Mouse (Mus musculus) stomach, postnatal 0 days (tissue): Measurements from ENCODE around the gene Kras. TPM values are rescaled to one million over a fixed set of nuclear protein-coding genes. Genes with fewer than 3 reads are reported as not detected.

ENCODE experiments used
- ATAC-seq: fragments of 200-750 bp; cut with Nextera tagmentation; 2 replicates; pipeline ENCODE4 v1.8.0; 2017; ENCODE audit not compliant: low FRiP score, low TSS enrichment
- DNase-seq: peaks from one replicate; pipeline ENCODE4 v3.0.0-alpha.2; 2016; ENCODE audit warnings: low spot score
- H3K27ac ChIP-seq: fragments of 300-500 bp; sonication (generic); replicated peaks from 2 replicates; pipeline ENCODE4 v1.5.1; 2014; ENCODE audit warnings: mild to moderate bottlenecking, control low read depth
- H3K27me3 ChIP-seq: fragments of 300-500 bp; sonication (generic); 2 replicates; pipeline ENCODE4 v1.6.1; 2014; ENCODE audit warnings: low read length; ENCODE audit not compliant: control insufficient read depth, insufficient read depth
- H3K36me3 ChIP-seq: fragments of 300-500 bp; sonication (generic); 2 replicates; pipeline ENCODE4 v1.6.1; 2014; ENCODE audit warnings: low read length, mixed read lengths; ENCODE audit not compliant: control insufficient read depth, insufficient read depth
- H3K4me1 ChIP-seq: fragments of 300-500 bp; sonication (generic); replicated peaks from 2 replicates; pipeline ENCODE4 v1.6.1; 2014; ENCODE audit warnings: antibody characterized with exemption; ENCODE audit not compliant: control insufficient read depth, insufficient read depth
- H3K4me2 ChIP-seq: fragments of 300-500 bp; sonication (generic); replicated peaks from 2 replicates; pipeline ENCODE4 v1.6.1; 2014; ENCODE audit warnings: low read depth, mild to moderate bottlenecking, control low read depth, moderate library complexity
- H3K4me3 ChIP-seq: fragments of 300-500 bp; sonication (generic); 2 replicates; pipeline ENCODE4 v1.5.1; 2014; ENCODE audit warnings: low read depth, low read length, control low read depth
- H3K9ac ChIP-seq: fragments of 300-500 bp; sonication (generic); 2 replicates; pipeline ENCODE4 v1.6.1; 2014; ENCODE audit warnings: mild to moderate bottlenecking, low read length, control low read depth, mixed read lengths
- H3K9me3 ChIP-seq: fragments of 300-500 bp; sonication (generic); 2 replicates; pipeline ENCODE4 v1.6.1; 2016; ENCODE audit warnings: low read length; ENCODE audit not compliant: control insufficient read depth
- CTCF ChIP-seq: IDR thresholded peaks from 2 replicates; pipeline ENCODE4 v1.5.1; 2016; ENCODE audit warnings: antibody characterized with exemption, low read depth, mild to moderate bottlenecking, moderate library complexity
- EP300 ChIP-seq: optimal IDR thresholded peaks from 2 replicates; pipeline ENCODE3; 2016; ENCODE audit warnings: antibody characterized with exemption
- WGBS: fragments of 180-500 bp; shearing (Covaris S2); extraction: QIAGEN DNeasy Blood & Tissue Kit; methylation state at CpG from one replicate; pipeline ENCODE4 v1.1.7; 2014; 5-methylcytosine and 5-hydroxymethylcytosine counted together
- polyA plus RNA-seq: library from polyadenylated mRNA; unstranded; fragments of >200 nt; fragmentation: Nextera tagmentation; extraction: Ambion mirVana; gene quantifications from 2 replicates; pipeline ENCODE4 v1.2.1, GENCODE M21; 2015

The Kras gene
- polyA plus RNA-seq, 1 experiment from 2014 or later: 59.2 TPM

GRCm38 (mm10) chr6:145175571-145175981, 74.5 kb downstream of the Kras start:
- DNase-seq: peak; percentile 78
- 0 out of 2 replicates have a peak overlapping the region, but pooled peaks have one; percentile 18 for H3K27ac ChIP-seq
- peak; percentile 77 for ATAC-seq

DNA sequence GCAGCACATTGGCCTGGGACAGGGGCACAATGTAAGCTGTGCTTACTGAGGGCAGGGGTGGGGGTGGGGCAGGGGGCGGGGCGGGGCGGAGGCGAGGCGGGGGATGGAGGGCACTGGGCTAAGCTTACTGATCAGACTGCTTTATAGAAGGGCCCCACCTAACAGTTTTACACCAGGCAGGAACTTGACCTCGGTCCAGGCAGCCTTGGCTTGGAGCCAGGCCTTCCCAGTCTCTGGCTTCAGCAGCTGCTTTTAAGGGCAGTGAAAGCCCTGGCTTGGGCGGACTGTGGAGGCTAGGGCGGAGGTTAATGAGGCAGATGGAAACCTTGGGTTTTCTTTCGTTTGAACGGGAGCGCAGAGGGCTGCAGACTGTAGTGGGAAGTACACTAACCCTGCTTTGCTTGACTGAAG, 76.3 kb downstream of the Kras start:
- H3K9ac ChIP-seq: no peak overlapping the region

More at GRCm38 (mm10) chr6:145175571-145175981, 74.5 kb downstream of the Kras start:
- Histone ChIP-seq H3K4me1 (peaks cover 10% of the 10 kb centered on the region), H3K27me3 (no peaks in the 10 kb centered on the region), H3K9ac (no peak overlapping the region), H3K9me3 (no peaks in the 10 kb centered on the region), H3K4me3 (no peak overlapping the region), H3K36me3 (no peaks in the 10 kb centered on the region), H3K4me2 (peak overlapping the region; percentile 23; the same call in 1 of the 2 replicates)
- TF ChIP-seq EP300 (no peak), CTCF (no peak)
- WGBS: 39% methylated on average over 9 of the region's 9 CpGs

GRCm38 (mm10) chr6:145171892-145172606, 78.0 kb downstream of the Kras start:
- 70% methylated on average over 14 of the region's 14 CpGs for WGBS
- TF ChIP-seq EP300: no peak
- no peak for DNase-seq

More for the DNA sequence above, 76.3 kb downstream of the Kras start:
- peak; percentile 88 for DNase-seq
- Histone ChIP-seq H3K9me3 (no peaks in the 10 kb centered on the region), H3K27ac (no peak overlapping the region), H3K36me3 (no peaks in the 10 kb centered on the region), H3K4me3 (no peak overlapping the region), H3K4me1 (peaks cover 10% of the 10 kb centered on the region), H3K4me2 (peak overlapping the region; percentile 31), H3K27me3 (no peaks in the 10 kb centered on the region)
- TF ChIP-seq EP300 (no peak), CTCF (no peak)
- WGBS: 7% methylated on average over 11 of the region's 11 CpGs
- peak; percentile 67 for ATAC-seq

More at GRCm38 (mm10) chr6:145171892-145172606, 78.0 kb downstream of the Kras start:
- H3K9ac ChIP-seq: no peak overlapping the region
- H3K27ac ChIP-seq: no peak overlapping the region
- H3K36me3 ChIP-seq: no peaks in the 10 kb centered on the region
- H3K9me3 ChIP-seq: no peaks in the 10 kb centered on the region
- H3K27me3 ChIP-seq: no peaks in the 10 kb centered on the region
- no peak for ATAC-seq
- H3K4me2 ChIP-seq: no peak overlapping the region
- no peak overlapping the region for H3K4me3 ChIP-seq
- peaks cover 10% of the 10 kb centered on the region for H3K4me1 ChIP-seq

Other genes starting within 250 kb of the Kras start
- gene Bcat1, start 174.1 kb downstream of the Kras start, polyA plus RNA-seq: 6.3 and 7.4 TPM in 2 replicates
- 15.2 and 17.6 TPM in 2 replicates for gene Lrmp, start 134.6 kb downstream of the Kras start, polyA plus RNA-seq
- gene Casc1, start 39.2 kb downstream of the Kras start, polyA plus RNA-seq: 0.16 and 0.28 TPM in 2 replicates
- gene Etfrf1, start 39.1 kb downstream of the Kras start, polyA plus RNA-seq: 35.1 and 37.8 TPM in 2 replicates